Mouse (Mus musculus) G1E (cell line): ENCODE measurements at regions not wholly inside any gene's neighbourhood (a gene's known extent, or its start where the extent isn't known, plus 50 kb on each side); places are given as distances from the start of the nearest gene placed in this dataset.

Source experiments
- ATAC-seq: 2 replicates; pipeline ENCODE4 v1.8.0; 2016; ENCODE audit warnings: mild to moderate bottlenecking; ENCODE audit not compliant: insufficient number of reproducible peaks, poor library complexity, low FRiP score, severe bottlenecking; ENCODE audit errors: extremely low read depth
- DNase-seq: peaks from one replicate; pipeline ENCODE4 v3.0.0; 2012; ENCODE audit warnings: low spot score
- H3K27me3 ChIP-seq: 2 replicates; pipeline ENCODE4 v1.6.1; 2012; ENCODE audit warnings: mild to moderate bottlenecking, low read length, inconsistent platforms; ENCODE audit not compliant: insufficient read depth
- H3K36me3 ChIP-seq: replicated peaks from 2 replicates; pipeline ENCODE3; 2012; ENCODE audit warnings: mild to moderate bottlenecking, inconsistent platforms
- H3K4me1 ChIP-seq: 2 replicates; pipeline ENCODE4 v1.6.1; 2012; ENCODE audit warnings: low read depth, low read length, inconsistent platforms, mixed read lengths; ENCODE audit not compliant: insufficient read depth
- H3K4me3 ChIP-seq: 2 replicates; pipeline ENCODE4 v1.5.1; 2012; ENCODE audit warnings: low read depth, mild to moderate bottlenecking, inconsistent platforms, low read length, moderate library complexity, mixed read lengths
- H3K9me3 ChIP-seq: replicated peaks from 2 replicates; pipeline ENCODE4 v1.6.1; 2012; ENCODE audit warnings: inconsistent platforms
- CTCF ChIP-seq: IDR thresholded peaks from 2 replicates; pipeline ENCODE4 v1.5.1; 2012; ENCODE audit warnings: low read depth, low read length, inconsistent platforms, mixed read lengths
- GATA1 ChIP-seq: IDR thresholded peaks from 2 replicates; pipeline ENCODE4 v1.6.1; 2012; ENCODE audit warnings: borderline replicate concordance, low read length, inconsistent platforms, mixed read lengths
- POLR2AphosphoS5 ChIP-seq: IDR thresholded peaks from 2 replicates; pipeline ENCODE4 v1.6.1; 2012; ENCODE audit warnings: low read depth, low read length, inconsistent platforms; ENCODE audit not compliant: insufficient replicate concordance

DNA sequence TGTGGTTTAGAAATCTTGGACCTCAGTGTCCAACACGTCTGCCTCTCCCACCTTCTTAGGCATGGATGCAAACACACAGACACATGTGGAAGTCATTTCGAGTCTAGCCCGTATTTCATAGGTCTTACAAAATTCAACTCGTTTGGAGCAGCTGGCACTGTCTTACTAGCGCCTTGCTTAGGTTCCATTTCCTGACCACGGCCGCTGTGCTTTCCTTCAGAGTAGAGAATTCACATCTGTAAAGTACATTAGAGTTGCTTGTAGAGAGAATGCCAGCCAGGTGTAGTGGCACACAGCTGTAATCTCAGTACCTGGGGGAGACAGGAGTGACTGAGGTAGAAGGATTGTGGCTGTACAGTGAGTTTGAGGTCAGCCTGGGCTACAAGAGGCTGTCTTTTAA is 346.6 kb downstream of the Zfp706 start:
- H3K36me3 ChIP-seq: no peaks in the 10 kb centered on the region
- ATAC-seq (no peak), DNase-seq (no peak)
- H3K4me1 ChIP-seq: peaks cover 40% of the 10 kb centered on the region
- TF ChIP-seq CTCF (no peak), GATA1 (no peak), POLR2AphosphoS5 (no peak)
- H3K4me3 ChIP-seq: no peak overlapping the region
- 0 out of 2 replicates have a peak, but pooled peaks cover 3% of the 10 kb centered on the region for H3K9me3 ChIP-seq
- no peaks in the 10 kb centered on the region for H3K27me3 ChIP-seq
